In the genomic region with DNA sequence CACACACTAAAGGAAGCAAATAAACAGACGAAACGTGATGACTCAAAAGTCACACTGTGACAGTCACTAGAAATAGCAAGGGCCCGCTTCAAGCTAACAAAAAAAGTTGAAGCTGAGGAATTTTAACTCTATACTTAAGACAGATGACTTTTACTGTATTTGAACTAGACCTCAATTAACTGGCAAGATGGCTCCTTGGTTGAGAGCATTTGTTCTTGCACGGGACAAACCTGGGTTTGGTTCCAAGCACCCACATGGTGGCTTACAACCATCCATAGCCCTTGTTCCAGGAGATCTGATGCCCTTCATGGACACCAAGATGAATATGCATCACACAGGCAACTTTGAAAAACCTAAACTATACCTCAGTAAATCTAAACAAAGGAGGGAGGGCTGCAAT, we compare ENCODE assay signal across 8 mouse cellular contexts. TPM values are rescaled to one million over a fixed set of nuclear protein-coding genes. Genes with fewer than 3 reads are reported as not detected.
DNase-seq lines count a peak whose midpoint lies in the region; ATAC-seq and TF ChIP-seq lines count a peak whose summit lies in the region.

No protein-coding gene starts in this region.

- H3K9ac ChIP-seq in lung, embryonic 16.5 days (ENCODE audit: low read length), result peak overlapping the region; percentile 92
- H3K9ac ChIP-seq in limb, embryonic 11.5 days (ENCODE audit: low read length), result no peak overlapping the region

- 17% methylated on average over 4 of the region's 4 CpGs for WGBS in lung, embryonic 16.5 days
- WGBS in forebrain, embryonic 10.5 days, result 46% methylated on average over 4 of the region's 4 CpGs
- 47% methylated on average over 4 of the region's 4 CpGs for WGBS in limb, embryonic 11.5 days
- 38% methylated on average over 4 of the region's 4 CpGs for WGBS in olfactory bulb, adult 2 months

- no peak for TF ChIP-seq CTCF in olfactory bulb, adult 2 months (IDR thresholded peaks at IDR 0.05; ENCODE audit: insufficient read depth, low read depth, low read length)

- peak overlapping the region; percentile 98; the same call in 1 of the 2 replicates for H3K27ac ChIP-seq in lung, embryonic 16.5 days (ENCODE audit: low read length)
- H3K27ac ChIP-seq in forebrain, embryonic 10.5 days, result peak overlapping the region; percentile 97
- no peak overlapping the region for H3K27ac ChIP-seq in limb, embryonic 11.5 days (replicated peaks; ENCODE audit: low read depth, low read length)
- H3K27ac ChIP-seq in olfactory bulb, adult 2 months (ENCODE audit: insufficient read depth, low read depth, low read length), result no peak overlapping the region

- DNase-seq in lung, postnatal 36 days, result no peak
- DNase-seq in forebrain, embryonic 10.5 days (ENCODE audit: extremely low spot score, low spot score), result no peak
- DNase-seq in limb, embryonic 11.5 days (ENCODE audit: low spot score), result no peak
- DNase-seq in ovary, postnatal 36 days (ENCODE audit: low spot score), result no peak
- DNase-seq in gastrocnemius, postnatal 10 days, result no peak

- peak overlapping the region; percentile 98 for H3K4me3 ChIP-seq in lung, embryonic 16.5 days (ENCODE audit: low read length)
- H3K4me3 ChIP-seq in forebrain, embryonic 10.5 days, result peak overlapping the region; percentile 78
- peak overlapping the region; percentile 91 for H3K4me3 ChIP-seq in limb, embryonic 11.5 days (ENCODE audit: low read depth, low read length)
- H3K4me3 ChIP-seq in olfactory bulb, adult 2 months (ENCODE audit: insufficient read depth, low read depth, low read length), result peak overlapping the region; percentile 78; the same call in 1 of the 2 replicates

- H3K4me2 ChIP-seq in lung, embryonic 16.5 days (ENCODE audit: low read depth, low read length), result peak overlapping the region; percentile 82
- H3K4me2 ChIP-seq in limb, embryonic 11.5 days (ENCODE audit: low read depth, severe bottlenecking), result peak overlapping the region; percentile 65

- H3K4me1 ChIP-seq in lung, embryonic 16.5 days (replicated peaks; ENCODE audit: control insufficient read depth, insufficient read depth, low read length), result peaks cover 11% of the 10 kb centered on the region
- H3K4me1 ChIP-seq in forebrain, embryonic 10.5 days, result peaks cover 24% of the 10 kb centered on the region
- H3K4me1 ChIP-seq in limb, embryonic 11.5 days (ENCODE audit: control insufficient read depth, insufficient read depth, low read length), result peaks cover 5% of the 10 kb centered on the region; the same call in 1 of the 2 replicates
- no peaks in the 10 kb centered on the region for H3K4me1 ChIP-seq in olfactory bulb, adult 2 months (ENCODE audit: control insufficient read depth, insufficient read depth, low read length)

- ATAC-seq in lung, embryonic 16.5 days (ENCODE audit: low read depth), result no peak
- ATAC-seq in limb, embryonic 11.5 days (ENCODE audit: insufficient number of reproducible peaks, low FRiP score, low TSS enrichment, low read depth), result no peak
- no peak for ATAC-seq in megakaryocyte-erythroid progenitor cell, adult 5-6 weeks (replicated peaks; ENCODE audit: low FRiP score, low TSS enrichment, poor library complexity, severe bottlenecking)

- peaks cover 10% of the 10 kb centered on the region; the same call in 1 of the 2 replicates for H3K36me3 ChIP-seq in lung, embryonic 16.5 days (ENCODE audit: control insufficient read depth, insufficient read depth, low read length)
- H3K36me3 ChIP-seq in forebrain, embryonic 10.5 days (replicated peaks), result peaks cover 34% of the 10 kb centered on the region
- peaks cover 2% of the 10 kb centered on the region; the same call in 1 of the 2 replicates for H3K36me3 ChIP-seq in limb, embryonic 11.5 days (ENCODE audit: control insufficient read depth, insufficient read depth, low read length)

- no peaks in the 10 kb centered on the region for H3K27me3 ChIP-seq in lung, embryonic 16.5 days (ENCODE audit: control insufficient read depth, insufficient read depth, low read depth, low read length)
- H3K27me3 ChIP-seq in forebrain, embryonic 10.5 days (ENCODE audit: poor library complexity, severe bottlenecking), result no peaks in the 10 kb centered on the region
- H3K27me3 ChIP-seq in limb, embryonic 11.5 days (ENCODE audit: control insufficient read depth, insufficient read depth, low read length), result no peaks in the 10 kb centered on the region

- no peak for TF ChIP-seq POLR2A in olfactory bulb, adult 2 months (IDR thresholded peaks at IDR 0.05; ENCODE audit: insufficient read depth, low read depth, low read length)

- no peaks in the 10 kb centered on the region for H3K9me3 ChIP-seq in lung, embryonic 16.5 days (ENCODE audit: control insufficient read depth, low read length)
- 0 out of 2 replicates have a peak, but pooled peaks cover 2% of the 10 kb centered on the region for H3K9me3 ChIP-seq in forebrain, embryonic 10.5 days
- no peaks in the 10 kb centered on the region for H3K9me3 ChIP-seq in limb, embryonic 11.5 days (ENCODE audit: control insufficient read depth, low read length)

RNA-seq across cellular contexts. Expression of gene Gmnn, which starts 0.5 kb away (rescaled TPM):
- polyA plus RNA-seq in lung, embryonic 16.5 days (2015; fragmentation: Nextera tagmentation; extraction: Ambion mirVana), result 103 and 110 TPM in 2 replicates
- polyA plus RNA-seq in forebrain, embryonic 10.5 days (2016; fragmentation: Nextera tagmentation; extraction: Ambion mirVana), result 208 TPM in 2 replicates
- polyA plus RNA-seq in limb, embryonic 11.5 days (2014; fragmentation: Nextera tagmentation; extraction: Ambion mirVana), result 151 and 169 TPM in 2 replicates
- polyA plus RNA-seq in olfactory bulb, adult 2 months (2012; ENCODE audit: insufficient read depth, insufficient read length, low replicate concordance, missing spikeins), result not detected in 2 replicates
- total RNA-seq in megakaryocyte-erythroid progenitor cell, adult 5-6 weeks (2014; fragmentation: Nextera tagmentation), result 156 and 206 TPM in 2 replicates
- total RNA-seq in megakaryocyte-erythroid progenitor cell, adult 5-6 weeks (2017), result 222 and 297 TPM in 2 replicates
- 1 to 10 TPM; 3.7 to 5.6 TPM for total RNA-seq in gastrocnemius, postnatal 10 days (2021)

RNA-seq across cellular contexts. Expression of gene Armh2, which starts 21.2 kb away (rescaled TPM):
- polyA plus RNA-seq in lung, embryonic 16.5 days (2015; fragmentation: Nextera tagmentation; extraction: Ambion mirVana), result not detected in 2 replicates
- 0.18 and 0.22 TPM in 2 replicates for polyA plus RNA-seq in forebrain, embryonic 10.5 days (2016; fragmentation: Nextera tagmentation; extraction: Ambion mirVana)
- not detected in 2 replicates for polyA plus RNA-seq in limb, embryonic 11.5 days (2014; fragmentation: Nextera tagmentation; extraction: Ambion mirVana)
- polyA plus RNA-seq in olfactory bulb, adult 2 months (2012; ENCODE audit: insufficient read depth, insufficient read length, low replicate concordance, missing spikeins), result not detected in 2 replicates
- total RNA-seq in megakaryocyte-erythroid progenitor cell, adult 5-6 weeks (2014; fragmentation: Nextera tagmentation), result not detected in 2 replicates
- 2.1 TPM in 1 of 2 replicates, not detected in the other for total RNA-seq in megakaryocyte-erythroid progenitor cell, adult 5-6 weeks (2017)
- total RNA-seq in gastrocnemius, postnatal 10 days (2021), result not detected

RNA-seq across cellular contexts. Expression of gene BC005537, which starts 39.2 kb away (rescaled TPM):
- 12.7 and 16.1 TPM in 2 replicates for polyA plus RNA-seq in lung, embryonic 16.5 days (2015; fragmentation: Nextera tagmentation; extraction: Ambion mirVana)
- polyA plus RNA-seq in forebrain, embryonic 10.5 days (2016; fragmentation: Nextera tagmentation; extraction: Ambion mirVana), result 11.4 TPM in 2 replicates
- polyA plus RNA-seq in limb, embryonic 11.5 days (2014; fragmentation: Nextera tagmentation; extraction: Ambion mirVana), result 18.4 and 20.4 TPM in 2 replicates
- polyA plus RNA-seq in olfactory bulb, adult 2 months (2012; ENCODE audit: insufficient read depth, insufficient read length, low replicate concordance, missing spikeins), result 104 and 156 TPM in 2 replicates
- 91.9 and 121 TPM in 2 replicates for total RNA-seq in megakaryocyte-erythroid progenitor cell, adult 5-6 weeks (2014; fragmentation: Nextera tagmentation)
- 42.4 and 44.0 TPM in 2 replicates for total RNA-seq in megakaryocyte-erythroid progenitor cell, adult 5-6 weeks (2017)
- 10 to 100 TPM; 61.1 to 71.3 TPM for total RNA-seq in gastrocnemius, postnatal 10 days (2021)

Comparison
In these comparisons a context has a peak if more than half of its experiments do, and no peak if none do; other contexts are left out.
1. H3K27ac ChIP-seq: peak in lung, embryonic 16.5 days (single experiment) and forebrain, embryonic 10.5 days (single experiment); none in limb, embryonic 11.5 days (single experiment) and olfactory bulb, adult 2 months (single experiment).
2. Peak in every context shown above with its lines, with median percentiles within 50 percentile points of each other: H3K4me3 ChIP-seq.